Mouse (Mus musculus) erythroblast, adult 5-6 weeks (primary cell): ENCODE measurements at regions not wholly inside any gene's neighbourhood (a gene's known extent, or its start where the extent isn't known, plus 50 kb on each side); places are given as distances from the start of the nearest gene placed in this dataset.

ENCODE experiments used
- ATAC-seq: replicated peaks from 2 replicates; pipeline ENCODE4 v1.8.0; 2016; ENCODE audit warnings: moderate number of reproducible peaks, mild to moderate bottlenecking, moderate TSS enrichment, inconsistent platforms; ENCODE audit not compliant: poor library complexity, low FRiP score, severe bottlenecking

- no peak for ATAC-seq
These were observed 88.6 kb upstream of the Hmga2 start for GRCm38 (mm10) chr10:120564859-120565258.

DNA sequence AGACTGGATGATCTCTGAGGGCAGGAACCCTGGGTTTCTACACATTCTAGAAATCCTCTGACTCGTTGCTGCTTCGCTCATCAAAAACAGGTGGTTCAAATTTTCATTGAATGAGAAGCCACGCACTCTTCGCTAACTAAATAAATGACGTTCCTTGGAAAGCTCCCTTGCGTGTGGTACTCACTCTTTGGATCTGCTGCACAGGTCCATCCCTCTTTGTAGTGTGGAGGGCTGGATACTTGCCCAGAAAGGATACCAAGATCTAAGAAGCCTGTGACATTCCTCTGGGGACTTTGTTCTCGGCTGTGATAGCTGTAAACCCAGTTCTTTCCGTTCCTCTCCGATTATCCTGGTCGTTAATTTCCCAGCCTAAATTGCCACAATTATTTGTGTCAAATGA, 87.7 kb upstream of the Hmga2 start:
- no peak for ATAC-seq

- no peak for ATAC-seq
These were observed 85.6 kb upstream of the Hmga2 start for GRCm38 (mm10) chr10:120561821-120562220.

DNA sequence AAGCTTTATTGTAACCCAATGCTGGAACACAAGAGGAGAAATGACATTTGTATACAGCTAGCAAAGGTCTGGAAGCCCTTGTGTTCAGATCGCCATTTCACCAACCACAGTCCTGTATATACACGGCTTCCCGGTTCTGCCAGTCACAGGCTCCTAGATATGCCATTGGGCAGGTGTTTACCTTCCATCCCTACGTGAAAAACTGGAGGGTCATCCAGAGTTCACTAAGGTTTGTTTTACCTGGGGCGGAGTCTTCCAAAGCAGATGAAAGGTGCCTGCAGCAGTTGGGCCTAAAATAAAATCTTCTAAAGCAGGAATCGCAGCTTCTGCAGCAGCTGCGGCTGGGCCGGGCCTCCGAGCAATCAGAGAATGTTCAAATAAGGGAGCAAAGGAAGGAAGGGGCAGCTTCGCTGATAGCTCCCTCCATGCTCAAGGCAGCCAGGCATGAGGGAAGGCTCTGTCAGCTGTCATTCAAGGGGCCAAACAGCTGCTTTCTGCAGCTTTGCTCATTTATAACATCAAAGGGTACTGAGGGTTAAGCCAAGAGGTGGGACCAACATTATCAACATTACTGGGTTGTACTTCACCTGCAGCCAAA, 81.7 kb upstream of the Hmga2 start:
- ATAC-seq: no peak

- no peak for ATAC-seq
These were observed 79.8 kb upstream of the Hmga2 start for GRCm38 (mm10) chr10:120556116-120556515.

GRCm38 (mm10) chr10:120553097-120553453, 76.8 kb upstream of the Hmga2 start:
- ATAC-seq: no peak

- no peak for ATAC-seq
These were observed 76.2 kb upstream of the Hmga2 start for GRCm38 (mm10) chr10:120552341-120553096.

GRCm38 (mm10) chr10:120551851-120552281, 75.6 kb upstream of the Hmga2 start:
- ATAC-seq: no peak

DNA sequence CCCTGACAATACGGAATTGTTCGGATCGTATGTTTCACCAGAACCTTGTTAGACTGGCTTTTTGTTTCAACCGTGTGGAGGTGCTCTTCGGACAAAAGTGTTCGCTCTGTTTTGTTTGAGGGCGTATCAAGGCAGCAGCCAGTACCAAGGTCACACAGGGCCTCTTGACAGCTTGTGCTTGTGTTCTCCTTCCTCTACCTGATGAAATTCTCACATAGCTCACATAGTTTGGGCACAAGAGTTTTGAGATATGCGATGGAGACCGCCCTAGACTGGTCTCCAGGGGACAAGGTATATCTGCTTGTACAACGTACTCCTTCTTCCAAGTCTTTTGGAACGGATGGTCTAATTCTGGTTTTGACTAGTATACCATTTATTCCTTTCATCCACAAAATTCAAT, 70.9 kb upstream of the Hmga2 start:
- no peak for ATAC-seq

DNA sequence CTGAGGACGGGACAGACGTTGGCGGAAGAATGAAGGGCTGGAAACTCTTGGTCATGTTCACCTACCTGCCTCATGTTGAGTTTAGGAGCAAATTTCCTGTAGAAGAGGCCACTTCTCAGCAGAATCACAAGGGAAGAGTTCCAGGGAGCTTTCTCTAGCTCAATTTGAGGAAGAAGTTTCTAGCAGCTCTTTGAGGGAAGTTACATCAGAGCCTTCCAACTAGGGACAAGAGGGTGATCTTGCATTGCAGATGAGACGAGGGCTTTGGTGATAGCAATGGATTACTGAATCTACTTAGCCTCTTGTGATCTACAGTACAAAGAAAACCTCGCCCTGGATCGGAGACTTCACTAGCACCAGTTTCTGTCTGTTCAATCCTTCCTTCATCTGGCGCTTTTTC, 65.3 kb upstream of the Hmga2 start:
- ATAC-seq: no peak

DNA sequence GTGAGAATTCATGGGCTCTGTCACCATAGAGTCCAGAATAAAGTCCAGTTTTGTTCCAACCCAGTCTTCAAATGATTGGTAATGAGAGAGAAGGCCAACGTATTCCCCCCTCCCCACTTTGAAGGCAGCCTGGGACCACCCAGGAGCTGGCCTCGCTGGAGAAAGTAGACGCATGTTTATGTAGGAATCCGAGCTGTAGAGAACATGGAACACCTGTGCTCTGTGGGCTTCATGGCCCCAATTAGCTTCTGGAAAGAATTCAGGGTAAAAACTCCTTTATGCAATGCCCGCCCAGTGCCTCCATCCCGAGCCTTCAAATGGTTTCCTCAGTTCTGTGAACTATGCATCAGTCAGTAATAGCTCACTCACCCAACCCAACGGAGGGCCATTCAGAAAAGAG, 62.3 kb upstream of the Hmga2 start:
- no peak for ATAC-seq

DNA sequence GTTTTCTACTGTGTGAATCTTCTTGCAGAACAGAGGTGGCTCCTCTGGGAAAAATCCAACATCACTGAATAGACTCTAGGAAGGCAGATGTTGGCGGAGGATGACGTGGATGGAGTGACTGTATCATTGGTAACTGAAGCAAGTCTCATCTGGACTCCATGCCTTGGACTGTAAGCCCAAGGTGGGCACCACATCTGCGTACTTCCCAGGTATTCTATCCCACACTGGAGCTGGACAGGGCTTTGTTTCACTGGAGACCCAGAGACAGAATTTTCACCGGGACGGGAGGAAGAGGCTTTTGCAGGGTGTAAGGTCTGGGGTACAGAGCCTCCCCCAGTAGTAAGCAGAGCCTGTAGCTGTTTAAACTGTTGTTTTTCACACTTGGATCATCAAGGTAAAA, 52.1 kb upstream of the Hmga2 start:
- no peak for ATAC-seq

DNA sequence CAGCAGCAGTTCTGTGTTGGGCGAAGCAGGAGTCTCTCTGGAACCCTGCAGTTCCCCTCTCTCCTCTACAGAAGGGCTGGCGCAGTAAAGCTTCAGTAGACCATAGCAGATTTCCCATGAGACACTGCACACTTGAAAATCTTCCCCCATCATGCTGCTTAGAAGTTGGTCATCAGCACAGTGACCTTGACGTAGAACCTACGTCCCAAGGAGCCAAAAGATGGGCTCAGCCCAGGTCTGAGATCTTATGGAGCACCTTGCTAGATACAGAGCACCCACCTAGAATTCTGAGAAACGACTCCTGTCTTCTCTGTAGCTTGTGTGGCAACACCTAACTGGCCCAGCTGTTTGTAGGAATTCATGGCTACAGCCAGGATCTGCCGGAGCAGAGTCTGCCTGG, 51.7 kb upstream of the Hmga2 start:
- ATAC-seq: no peak

DNA sequence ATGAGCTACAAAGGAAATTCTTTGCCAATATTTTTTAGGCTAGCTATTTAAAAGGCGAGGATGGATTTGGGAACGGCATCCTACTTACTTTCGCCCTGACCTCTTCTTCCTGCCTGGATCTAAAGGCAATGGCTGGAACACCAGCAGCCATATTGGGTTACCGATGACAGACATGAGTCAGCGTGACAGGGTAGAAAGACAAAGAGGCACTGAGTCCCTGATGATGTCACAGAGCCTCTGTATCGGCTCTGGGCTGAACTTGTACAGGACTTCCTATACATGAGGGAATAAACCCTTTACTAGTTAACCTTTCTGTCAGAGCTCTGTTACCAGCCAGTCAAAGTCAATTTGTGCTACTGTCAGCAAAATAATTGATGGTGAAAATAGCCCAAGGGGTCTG, 50.7 kb upstream of the Hmga2 start:
- ATAC-seq: no peak
